Mouse (Mus musculus): Measurements from ENCODE around the gene Slc5a1.

Gene Slc5a1

GRCm38 (mm10) chr5:33104025-33104481, at the start of gene Slc5a1:
Gene Slc5a1 (plus strand): TSS chr5:33104219.
- DNase-seq (ENCODE audit: low spot score in 2 of 2): peak in 1 of 2 experiments; percentile 3

GRCm38 (mm10) chr5:33056126-33056765, 47.8 kb upstream of the Slc5a1 start:
- no peak for DNase-seq (ENCODE audit: low spot score in 2 of 2)

GRCm38 (mm10) chr5:33070071-33070470, 33.9 kb upstream of the Slc5a1 start:
- no peak for DNase-seq (ENCODE audit: low spot score in 2 of 2)

- DNase-seq (ENCODE audit: low spot score in 2 of 2): no peak
These were observed 27.4 kb upstream of the Slc5a1 start for GRCm38 (mm10) chr5:33076490-33077191.

GRCm38 (mm10) chr5:33082896-33083295, 21.1 kb upstream of the Slc5a1 start:
- DNase-seq (ENCODE audit: low spot score in 2 of 2): no peak

GRCm38 (mm10) chr5:33084599-33084998, 19.4 kb upstream of the Slc5a1 start:
- DNase-seq (ENCODE audit: low spot score in 2 of 2): no peak

- DNase-seq (ENCODE audit: low spot score in 2 of 2): no peak
These were observed 12.7 kb upstream of the Slc5a1 start for GRCm38 (mm10) chr5:33091342-33091741.

GRCm38 (mm10) chr5:33095315-33095714, 8.7 kb upstream of the Slc5a1 start:
- DNase-seq (ENCODE audit: low spot score in 2 of 2): no peak

GRCm38 (mm10) chr5:33102369-33103055, 1.5 kb upstream of the Slc5a1 start:
- DNase-seq (ENCODE audit: low spot score in 2 of 2): no peak

- no peak for DNase-seq (ENCODE audit: low spot score in 2 of 2)
These were observed 857 bp downstream of the Slc5a1 start for GRCm38 (mm10) chr5:33104876-33105275.

GRCm38 (mm10) chr5:33105660-33106059, 1.6 kb downstream of the Slc5a1 start:
- no peak for DNase-seq (ENCODE audit: low spot score in 2 of 2)

GRCm38 (mm10) chr5:33107056-33107455, 3.0 kb downstream of the Slc5a1 start:
- DNase-seq (ENCODE audit: low spot score in 2 of 2): no peak

GRCm38 (mm10) chr5:33107778-33108405, 3.9 kb downstream of the Slc5a1 start:
- DNase-seq (ENCODE audit: low spot score in 2 of 2): no peak

GRCm38 (mm10) chr5:33121871-33122315, 17.9 kb downstream of the Slc5a1 start:
- no peak for DNase-seq (ENCODE audit: low spot score in 2 of 2)

- no peak for DNase-seq (ENCODE audit: low spot score in 2 of 2)
These were observed 19.6 kb downstream of the Slc5a1 start for GRCm38 (mm10) chr5:33123658-33124057.

- no peak for DNase-seq (ENCODE audit: low spot score in 2 of 2)
These were observed 21.3 kb downstream of the Slc5a1 start for GRCm38 (mm10) chr5:33125318-33125717.

- no peak for DNase-seq (ENCODE audit: low spot score in 2 of 2)
These were observed 30.1 kb downstream of the Slc5a1 start for GRCm38 (mm10) chr5:33134132-33134531.

- DNase-seq (ENCODE audit: low spot score in 2 of 2): no peak
These were observed 31.6 kb downstream of the Slc5a1 start for GRCm38 (mm10) chr5:33135611-33136010.

GRCm38 (mm10) chr5:33142790-33143455, 38.9 kb downstream of the Slc5a1 start:
- peak in 1 of 2 experiments; percentile 22 for DNase-seq (ENCODE audit: low spot score in 2 of 2)

- DNase-seq (ENCODE audit: low spot score in 2 of 2): no peak
These were observed 40.0 kb downstream of the Slc5a1 start for GRCm38 (mm10) chr5:33144025-33144424.

- no peak for DNase-seq (ENCODE audit: low spot score in 2 of 2)
These were observed 42.8 kb downstream of the Slc5a1 start for GRCm38 (mm10) chr5:33146837-33147236.

GRCm38 (mm10) chr5:33147691-33148090, 43.7 kb downstream of the Slc5a1 start:
- DNase-seq (ENCODE audit: low spot score in 2 of 2): no peak

All from urinary bladder, adult 18-20 months (tissue).